Mouse (Mus musculus) liver, adult 2 months (tissue): ENCODE measurements around the gene Ust.

Source experiments
- CTCF ChIP-seq: fragments of 200-500 bp; IDR thresholded peaks from 2 replicates; pipeline ENCODE4 v1.5.1; 2011; ENCODE audit warnings: low read depth, low read length, control low read depth
- POLR2A ChIP-seq: fragments of 200-500 bp; IDR thresholded peaks from 2 replicates; pipeline ENCODE4 v1.6.1; 2011; ENCODE audit warnings: low read length, control low read depth; ENCODE audit not compliant: insufficient read depth; ENCODE audit errors: extremely low read depth

DNA sequence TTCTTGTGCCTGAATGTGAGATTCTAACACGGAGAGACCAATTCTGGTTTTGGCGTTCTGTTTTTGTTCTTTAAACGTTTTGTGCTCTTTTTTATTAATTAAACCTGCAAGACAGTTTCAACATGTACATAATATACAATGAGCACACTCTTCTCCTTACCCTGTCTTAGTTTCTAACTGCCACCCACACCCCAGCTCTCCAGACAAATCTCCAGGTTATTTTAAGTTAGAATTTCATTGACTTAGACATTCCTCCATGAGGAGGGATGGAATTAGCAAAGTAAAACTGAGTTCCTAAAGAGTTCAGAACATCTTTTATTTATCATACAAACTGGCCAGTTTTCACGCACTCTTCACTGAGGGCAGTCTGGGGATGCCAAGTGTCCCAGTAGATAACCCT is 248.9 kb downstream of the Ust start:
- TF ChIP-seq POLR2A = no peak
- TF ChIP-seq CTCF = no peak
